Mouse (Mus musculus): ENCODE results near the gene Gm15294. TPM values are rescaled to one million over a fixed set of nuclear protein-coding genes. Genes with fewer than 3 reads are reported as not detected.

The Gm15294 gene
- polyA plus RNA-seq (2016; fragmentation: Nextera tagmentation; extraction: Ambion mirVana) = not detected in 2 replicates

GRCm38 (mm10) chrX:141875135-141875534 is at the start of gene Gm15294:
Gene Gm15294 (minus strand): TSS chrX:141875235.
- WGBS = 91% methylated on average over 4 of the region's 4 CpGs
- no peaks in the 10 kb centered on the region for H3K4me1 ChIP-seq
- H3K27me3 ChIP-seq = no peaks in the 10 kb centered on the region

GRCm38 (mm10) chrX:141884336-141885048 is 9.5 kb upstream of the Gm15294 start:
- no peak overlapping the region for H3K9ac ChIP-seq
- H3K27ac ChIP-seq = no peak overlapping the region
- no peaks in the 10 kb centered on the region for H3K36me3 ChIP-seq
- WGBS = 51% methylated on average over 4 of the region's 4 CpGs
- no peaks in the 10 kb centered on the region for H3K27me3 ChIP-seq
- H3K4me2 ChIP-seq (replicated peaks) = no peak overlapping the region
- no peak for ATAC-seq (ENCODE audit: insufficient number of reproducible peaks, insufficient read depth, low FRiP score, low TSS enrichment)
- no peaks in the 10 kb centered on the region for H3K4me1 ChIP-seq
- H3K9me3 ChIP-seq = no peaks in the 10 kb centered on the region
- H3K4me3 ChIP-seq = no peak overlapping the region

More at GRCm38 (mm10) chrX:141875135-141875534, at the start of gene Gm15294:
- Histone ChIP-seq H3K9ac (no peak within 1 kb of the TSS), H3K27ac (no peak within 1 kb of the TSS), H3K36me3 (no peaks in the 10 kb centered on the region), H3K4me3 (no peak within 1 kb of the TSS), H3K4me2 (replicated peaks) (no peak within 1 kb of the TSS), H3K9me3 (no peaks in the 10 kb centered on the region)
- ATAC-seq (ENCODE audit: insufficient number of reproducible peaks, insufficient read depth, low FRiP score, low TSS enrichment) = no peak

- 59% methylated on average over 11 of the region's 11 CpGs for WGBS
- no peaks in the 10 kb centered on the region for H3K27me3 ChIP-seq
- no peak overlapping the region for H3K4me2 ChIP-seq (replicated peaks)
- H3K9me3 ChIP-seq = no peaks in the 10 kb centered on the region
- H3K4me3 ChIP-seq = no peak overlapping the region
- no peak overlapping the region for H3K9ac ChIP-seq
- no peaks in the 10 kb centered on the region for H3K4me1 ChIP-seq
- no peak for ATAC-seq (ENCODE audit: insufficient number of reproducible peaks, insufficient read depth, low FRiP score, low TSS enrichment)
- no peak overlapping the region for H3K27ac ChIP-seq
- H3K36me3 ChIP-seq = no peaks in the 10 kb centered on the region
Measured at GRCm38 (mm10) chrX:141874024-141874423, 1.0 kb downstream of the Gm15294 start.

GRCm38 (mm10) chrX:141873597-141873996 is 1.4 kb downstream of the Gm15294 start:
- H3K9ac ChIP-seq = no peak overlapping the region
- no peak overlapping the region for H3K27ac ChIP-seq
- H3K4me3 ChIP-seq = no peak overlapping the region
- H3K36me3 ChIP-seq = no peaks in the 10 kb centered on the region
- no peaks in the 10 kb centered on the region for H3K27me3 ChIP-seq
- H3K4me1 ChIP-seq = no peaks in the 10 kb centered on the region
- no peaks in the 10 kb centered on the region for H3K9me3 ChIP-seq
- 36% methylated on average over 2 of the region's 4 CpGs for WGBS
- no peak for ATAC-seq (ENCODE audit: insufficient number of reproducible peaks, insufficient read depth, low FRiP score, low TSS enrichment)
- no peak overlapping the region for H3K4me2 ChIP-seq (replicated peaks)

- H3K27ac ChIP-seq = no peak overlapping the region
- H3K4me3 ChIP-seq = no peak overlapping the region
- H3K27me3 ChIP-seq = 0 out of 2 replicates have a peak, but pooled peaks cover 5% of the 10 kb centered on the region
- no peaks in the 10 kb centered on the region for H3K9me3 ChIP-seq
- no peaks in the 10 kb centered on the region for H3K36me3 ChIP-seq
- ATAC-seq (ENCODE audit: insufficient number of reproducible peaks, insufficient read depth, low FRiP score, low TSS enrichment) = no peak
- no peak overlapping the region for H3K4me2 ChIP-seq (replicated peaks)
- no peak overlapping the region for H3K9ac ChIP-seq
- H3K4me1 ChIP-seq = no peaks in the 10 kb centered on the region
- WGBS = 43% methylated on average over 6 of the region's 6 CpGs
Measured at GRCm38 (mm10) chrX:141855684-141856396, 19.2 kb downstream of the Gm15294 start.

Other genes with a start within 250 kb of the Gm15294 start
- 1.4 and 1.6 TPM in 2 replicates for gene Irs4, start 150.0 kb downstream of the Gm15294 start, polyA plus RNA-seq (2016; fragmentation: Nextera tagmentation; extraction: Ambion mirVana)